Mouse (Mus musculus): ENCODE data around the gene Abtb2.

DNA sequence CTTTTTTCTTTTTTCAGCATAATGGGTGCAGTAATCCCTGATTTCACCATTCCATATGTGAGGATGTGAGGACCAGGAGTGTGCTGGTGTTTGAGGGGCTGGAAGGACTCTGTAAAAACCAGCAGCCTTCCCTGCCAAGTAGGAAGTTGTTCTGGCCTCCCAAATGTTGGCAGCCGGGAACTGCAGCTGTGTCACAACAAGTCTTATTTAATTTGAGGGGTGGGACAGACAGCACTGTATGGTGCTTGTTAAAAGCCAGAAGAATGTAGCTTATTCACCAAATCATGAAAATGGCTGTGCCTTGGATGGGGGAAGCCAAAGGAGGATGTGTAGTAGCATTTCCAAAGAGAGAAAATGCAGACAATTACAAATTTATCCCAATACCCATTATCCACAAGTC lies 78.3 kb downstream of the Abtb2 start:
- TF ChIP-seq CTCF (IDR thresholded peaks at IDR 0.05; ENCODE audit: low read depth, low read length) (no peak), POLR2A (IDR thresholded peaks at IDR 0.05; ENCODE audit: insufficient read depth, low read length) (no peak)
